Mouse (Mus musculus) adrenal gland, postnatal 36 days (tissue): ENCODE measurements around the gene Fndc3b. TPM values are rescaled to one million over a fixed set of nuclear protein-coding genes. Genes with fewer than 3 reads are reported as not detected.

ENCODE experiments used
- DNase-seq, 2 experiments: peaks; one replicate each; pipeline ENCODE4 v3.0.0; 2021; ENCODE audit warnings: mixed read lengths in 1 of 2
- total RNA-seq, 2 experiments: library from RNA; stranded (reverse); gene quantifications; 2 replicates each; pipeline ENCODE4 v1.2.3; 2021

Gene Fndc3b
- total RNA-seq, 2 experiments from 2014 or later, result 127 to 174 TPM

GRCm38 (mm10) chr3:27592728-27593484, 118.2 kb downstream of the Fndc3b start:
- DNase-seq, result no peak

- no peak for DNase-seq
These were observed 120.3 kb downstream of the Fndc3b start for GRCm38 (mm10) chr3:27590823-27591222.

- no peak for DNase-seq
These were observed 121.8 kb downstream of the Fndc3b start for GRCm38 (mm10) chr3:27589305-27589704.

- DNase-seq, result no peak
These were observed 122.5 kb downstream of the Fndc3b start for GRCm38 (mm10) chr3:27588604-27589003.

- DNase-seq, result peak; percentile 46 to 54
These were observed 126.2 kb downstream of the Fndc3b start for GRCm38 (mm10) chr3:27584607-27585605.

- no peak for DNase-seq
These were observed 128.9 kb downstream of the Fndc3b start for GRCm38 (mm10) chr3:27581931-27582840.

DNA sequence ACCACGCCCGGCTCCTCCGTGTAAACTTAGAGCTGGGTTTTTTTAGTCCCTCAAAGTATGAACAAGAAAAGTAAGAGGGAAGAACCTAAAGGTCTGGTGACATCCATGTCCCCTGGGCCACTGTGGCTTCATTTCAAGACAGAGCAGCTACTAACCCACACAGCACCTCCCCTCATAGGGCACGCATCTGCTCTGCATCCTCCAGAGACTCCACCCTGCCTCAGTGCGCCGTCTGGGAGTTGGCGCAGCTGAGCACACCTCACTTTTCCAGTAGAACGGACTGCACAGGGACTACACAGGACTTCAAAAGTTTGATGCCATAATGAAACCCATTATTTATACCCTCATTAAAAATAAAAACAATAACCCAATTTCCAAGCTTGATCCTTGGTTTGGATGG, 130.2 kb downstream of the Fndc3b start:
- no peak for DNase-seq

DNA sequence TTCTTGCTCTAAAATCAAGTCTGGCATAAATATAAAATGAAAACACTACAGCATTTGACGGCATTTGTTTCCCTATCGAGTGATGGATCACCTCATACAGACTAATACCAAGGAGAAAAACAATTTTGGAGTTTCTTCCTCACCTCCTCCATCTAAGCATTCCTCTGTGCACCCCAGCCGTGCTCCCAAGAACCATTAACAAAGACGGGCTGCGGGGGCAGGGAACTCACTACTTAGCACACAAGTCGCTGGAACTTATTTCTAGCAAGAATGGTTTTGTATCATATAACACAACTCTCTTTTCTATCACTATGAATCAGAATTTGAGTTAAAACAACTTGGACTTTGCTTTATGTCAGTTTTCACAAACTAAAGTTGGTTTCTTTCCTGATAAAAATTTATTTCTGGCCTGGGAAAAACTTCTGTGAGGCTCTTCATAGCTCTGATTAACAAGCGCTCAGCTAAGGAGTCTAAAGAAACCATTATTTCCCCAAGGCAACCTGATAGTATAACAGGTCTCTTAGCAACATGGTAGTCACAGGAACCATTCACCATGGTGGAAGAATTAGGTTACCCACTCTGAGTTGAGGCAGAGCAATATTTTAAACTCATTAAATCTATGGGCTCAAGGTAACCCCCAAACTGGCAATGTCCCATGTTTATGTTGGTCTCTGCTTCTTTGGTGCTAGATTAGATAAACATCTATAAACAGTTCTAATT, 131.1 kb downstream of the Fndc3b start:
- DNase-seq, result no peak

- no peak for DNase-seq
These were observed 131.9 kb downstream of the Fndc3b start for GRCm38 (mm10) chr3:27579229-27579628.

DNA sequence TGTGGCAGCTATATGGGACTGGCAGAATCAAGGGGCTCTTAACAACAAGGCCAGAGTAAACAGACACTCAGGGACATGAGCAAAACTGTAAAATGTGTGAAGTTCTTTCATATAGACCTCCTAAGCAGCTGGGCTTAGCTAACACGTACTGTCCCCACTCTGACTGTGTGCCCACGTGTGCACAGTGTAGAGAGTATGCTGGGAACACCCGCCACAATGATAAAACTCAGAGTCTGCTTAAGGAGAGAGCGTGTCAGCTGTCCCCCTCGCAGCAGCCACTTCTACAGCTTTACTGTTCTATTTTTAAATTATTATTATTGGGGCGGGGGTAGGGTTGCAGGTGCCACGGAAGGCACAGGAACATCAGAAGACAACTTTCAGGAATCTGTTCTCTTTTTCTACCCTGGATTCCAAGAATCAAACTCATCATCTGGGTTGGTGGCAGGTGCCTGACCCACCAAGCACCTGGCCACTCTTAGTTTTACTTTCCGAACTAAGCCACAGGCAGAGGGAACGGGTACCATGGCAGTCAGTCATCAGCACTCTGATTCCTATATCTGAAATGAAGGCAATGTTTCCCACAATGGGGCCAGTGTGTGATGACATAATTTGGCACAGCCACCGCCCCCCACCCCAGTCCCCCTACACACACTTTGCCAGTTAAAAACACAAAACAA, 133.6 kb downstream of the Fndc3b start:
- DNase-seq, result no peak

- no peak for DNase-seq
These were observed 136.9 kb downstream of the Fndc3b start for GRCm38 (mm10) chr3:27574241-27574640.

DNA sequence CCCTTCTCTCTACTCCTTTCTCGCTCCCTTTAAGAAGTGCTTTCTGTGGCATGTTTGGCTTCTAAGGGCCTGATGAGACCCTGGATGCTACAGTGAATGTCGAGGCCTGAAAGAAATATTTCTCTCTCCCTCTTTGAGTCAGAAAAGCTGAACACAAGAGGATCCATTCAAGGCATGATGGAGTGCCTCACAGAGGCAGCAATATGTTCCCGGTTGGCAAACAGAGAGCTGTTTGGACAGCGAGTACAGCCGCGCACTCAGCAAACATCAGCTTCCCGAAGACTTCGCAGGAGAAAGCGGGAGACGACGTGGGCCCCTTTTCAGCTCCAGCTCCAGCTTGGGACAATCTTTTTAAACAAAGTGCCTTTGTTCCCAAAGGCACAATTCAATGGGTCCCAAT, 137.6 kb downstream of the Fndc3b start:
- DNase-seq, result no peak

GRCm38 (mm10) chr3:27572305-27572704, 138.8 kb downstream of the Fndc3b start:
- DNase-seq, result peak; percentile 52 to 60

DNA sequence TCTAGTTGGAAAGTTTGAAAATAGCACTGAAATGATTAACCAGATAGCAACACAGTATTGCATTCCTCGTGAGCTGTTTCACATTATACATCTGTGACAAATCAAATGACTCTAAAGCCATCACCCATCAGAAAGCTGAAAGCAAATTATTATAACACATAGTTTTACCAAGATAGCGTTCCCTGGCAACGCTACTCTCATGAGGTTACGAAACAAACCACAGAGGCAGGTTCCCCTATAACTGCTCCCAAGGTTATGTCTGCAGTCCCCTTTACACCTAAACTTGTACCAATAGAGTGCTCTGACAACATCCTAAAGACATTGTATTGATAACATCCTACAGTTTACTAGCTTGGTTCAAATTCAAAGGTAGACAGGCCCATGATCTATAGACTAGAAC, 145.8 kb downstream of the Fndc3b start:
- DNase-seq, result no peak

- no peak for DNase-seq
These were observed 148.0 kb downstream of the Fndc3b start for GRCm38 (mm10) chr3:27563047-27563624.

- DNase-seq, result peak; percentile 29 to 43
These were observed 148.6 kb downstream of the Fndc3b start for GRCm38 (mm10) chr3:27562476-27562875.

DNA sequence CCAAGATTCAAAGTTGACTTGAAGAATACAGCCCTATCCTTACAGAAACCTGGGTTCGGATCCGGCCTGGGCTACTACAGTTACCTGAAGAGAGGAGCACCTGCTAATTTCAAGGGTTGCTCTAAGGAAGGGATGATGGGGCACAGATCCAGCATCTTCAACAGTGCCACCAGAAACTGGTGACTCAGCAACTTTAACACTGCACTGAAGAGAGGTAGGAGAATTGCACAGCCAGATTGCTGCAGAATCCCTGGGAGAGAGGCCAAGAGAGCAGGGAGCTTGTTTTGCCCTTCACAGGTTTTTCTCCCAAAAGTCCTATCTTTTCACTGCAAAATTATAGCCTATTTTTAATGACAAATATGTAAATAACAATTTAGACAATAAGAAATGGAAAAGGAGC, 149.2 kb downstream of the Fndc3b start:
- peak in 1 of 2 experiments; percentile 19 for DNase-seq

GRCm38 (mm10) chr3:27559316-27559715, 151.8 kb downstream of the Fndc3b start:
- no peak for DNase-seq

DNA sequence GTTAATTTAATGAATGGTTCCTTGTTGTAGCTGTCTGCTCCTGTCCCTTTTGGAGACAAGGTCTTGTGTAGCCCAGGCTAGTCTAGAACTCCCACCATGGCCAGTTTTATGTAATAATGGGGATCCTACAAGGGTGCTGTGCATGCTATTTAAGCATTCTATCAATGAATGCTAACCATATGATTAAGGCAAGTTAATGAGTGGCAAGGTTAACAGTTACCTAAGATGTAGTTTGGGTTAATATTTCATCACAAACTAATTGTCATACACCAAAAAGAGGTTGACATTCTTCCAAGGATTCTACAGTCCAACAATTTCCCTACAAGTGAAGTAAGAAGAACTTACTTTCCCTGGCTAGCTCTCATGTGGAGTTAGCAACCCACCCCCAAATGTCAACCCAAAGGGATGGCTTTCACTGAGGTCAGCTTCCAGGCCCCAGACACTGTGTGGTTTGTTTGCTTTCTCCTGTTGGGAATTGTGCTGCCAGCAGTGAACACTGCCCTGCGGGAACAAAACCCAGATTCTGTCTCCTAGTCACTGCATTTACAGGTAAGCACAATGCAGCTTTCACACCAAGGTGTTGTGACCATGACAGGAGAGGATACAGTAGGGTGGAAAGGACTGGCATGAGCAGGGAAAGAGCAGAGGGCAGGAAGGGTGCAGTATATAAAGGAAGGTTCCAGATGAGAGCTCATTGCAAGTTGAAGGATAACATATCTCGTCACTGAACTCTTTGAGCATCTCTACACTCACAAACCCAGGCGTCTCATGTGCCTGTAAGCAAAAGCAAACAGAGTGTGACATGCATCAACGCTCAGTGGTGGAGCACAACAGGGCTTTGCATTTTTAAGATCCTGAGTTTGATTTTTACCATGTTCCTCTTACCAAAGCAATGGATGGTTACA, 153.8 kb downstream of the Fndc3b start:
- no peak for DNase-seq
